Mouse (Mus musculus): ENCODE data around the gene Edn1. TPM values are rescaled to one million over a fixed set of nuclear protein-coding genes. Genes with fewer than 3 reads are reported as not detected.

Edn1 gene
- 0.41 and 1.2 TPM in 2 replicates for polyA plus RNA-seq (2021; fragmentation: Nextera tagmentation)
- long read RNA-seq, experiment 1, partial matches to known transcripts: 1 of 2 reads
- long read RNA-seq, experiment 1, other reads (novel, unspliced or antisense): 0 of 2 reads
- long read RNA-seq, experiment 2, partial matches to known transcripts: 0 of 4 reads
- long read RNA-seq, experiment 2, other reads (novel, unspliced or antisense): 0 of 4 reads

DNA sequence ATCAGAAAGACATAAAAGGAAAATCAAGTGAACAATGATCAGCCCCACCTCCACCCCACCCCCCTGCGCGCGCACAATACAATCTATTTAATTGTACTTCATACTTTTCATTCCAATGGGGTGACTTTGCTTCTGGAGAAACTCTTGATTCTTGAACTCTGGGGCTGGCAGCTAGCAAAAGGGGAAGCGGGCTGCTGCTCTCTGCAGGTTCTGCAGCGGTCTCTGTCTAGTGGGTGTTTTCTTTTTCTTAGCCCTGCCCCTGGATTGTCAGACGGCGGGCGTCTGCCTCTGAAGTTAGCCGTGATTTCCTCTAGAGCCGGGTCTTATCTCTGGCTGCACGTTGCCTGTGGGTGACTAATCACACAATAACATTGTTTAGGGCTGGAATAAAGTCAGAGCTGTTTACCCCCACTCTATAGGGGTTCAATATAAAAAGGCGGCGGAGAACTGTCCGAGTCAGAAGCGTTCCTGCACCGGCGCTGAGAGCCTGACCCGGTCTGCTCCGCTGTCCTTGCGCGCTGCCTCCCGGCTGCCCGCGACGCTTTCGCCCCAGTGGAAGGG lies at the start of gene Edn1:
Edn1 (plus strand) TSS at position 316 of the 561 bp plus-strand sequence.

Other genes with a start within 250 kb of the Edn1 start
- 7.3 and 9.9 TPM in 2 replicates for gene Hivep1, start 249.5 kb upstream of the Edn1 start, polyA plus RNA-seq (2021; fragmentation: Nextera tagmentation)